Mouse (Mus musculus): Measurements from ENCODE around the gene Zdhhc8. TPM values are rescaled to one million over a fixed set of nuclear protein-coding genes. Genes with fewer than 3 reads are reported as not detected.

Gene Zdhhc8
- polyA plus RNA-seq, 1 experiment from 2014 or later, result 16.3 TPM

DNA sequence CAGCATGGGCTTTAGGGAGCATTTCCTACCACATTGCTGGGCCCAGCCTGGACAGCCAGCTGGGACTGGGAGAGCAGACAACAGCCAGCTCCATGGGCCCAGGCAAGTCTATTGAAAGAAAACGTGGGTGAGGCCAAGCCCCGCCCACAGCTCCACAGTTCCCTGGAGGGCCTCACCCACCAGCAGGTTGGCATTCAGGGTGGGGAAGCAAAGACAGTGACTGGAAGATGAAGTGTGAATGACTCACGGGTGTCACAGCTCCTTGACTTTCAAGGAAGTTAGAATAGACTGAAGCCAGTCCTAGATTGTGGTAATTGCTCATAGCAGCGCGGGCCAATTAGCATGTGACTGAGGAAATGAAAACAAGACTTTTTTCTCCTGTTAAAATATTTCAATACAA is 39.9 kb downstream of the Zdhhc8 start:
- no peak; the same call in 1 of the 2 replicates for ATAC-seq (replicated peaks; ENCODE audit: extremely low read depth, insufficient read depth, low FRiP score)
- Histone ChIP-seq H3K9ac (ENCODE audit: low read length) (no peak overlapping the region; the same call in 1 of the 2 replicates), H3K27me3 (ENCODE audit: control insufficient read depth, insufficient read depth, low read length) (no peaks in the 10 kb centered on the region; the same call in 1 of the 2 replicates), H3K36me3 (ENCODE audit: control insufficient read depth, insufficient read depth) (no peaks in the 10 kb centered on the region), H3K27ac (ENCODE audit: low read length) (no peak overlapping the region), H3K4me3 (ENCODE audit: low read length) (no peak overlapping the region), H3K9me3 (replicated peaks; ENCODE audit: control insufficient read depth, low read length) (no peaks in the 10 kb centered on the region), H3K4me1 (ENCODE audit: control insufficient read depth, insufficient read depth, low read length) (no peaks in the 10 kb centered on the region; the same call in 1 of the 2 replicates), H3K4me2 (ENCODE audit: low read depth, low read length) (no peak overlapping the region)
- 54% methylated on average over 5 of the region's 5 CpGs for WGBS

DNA sequence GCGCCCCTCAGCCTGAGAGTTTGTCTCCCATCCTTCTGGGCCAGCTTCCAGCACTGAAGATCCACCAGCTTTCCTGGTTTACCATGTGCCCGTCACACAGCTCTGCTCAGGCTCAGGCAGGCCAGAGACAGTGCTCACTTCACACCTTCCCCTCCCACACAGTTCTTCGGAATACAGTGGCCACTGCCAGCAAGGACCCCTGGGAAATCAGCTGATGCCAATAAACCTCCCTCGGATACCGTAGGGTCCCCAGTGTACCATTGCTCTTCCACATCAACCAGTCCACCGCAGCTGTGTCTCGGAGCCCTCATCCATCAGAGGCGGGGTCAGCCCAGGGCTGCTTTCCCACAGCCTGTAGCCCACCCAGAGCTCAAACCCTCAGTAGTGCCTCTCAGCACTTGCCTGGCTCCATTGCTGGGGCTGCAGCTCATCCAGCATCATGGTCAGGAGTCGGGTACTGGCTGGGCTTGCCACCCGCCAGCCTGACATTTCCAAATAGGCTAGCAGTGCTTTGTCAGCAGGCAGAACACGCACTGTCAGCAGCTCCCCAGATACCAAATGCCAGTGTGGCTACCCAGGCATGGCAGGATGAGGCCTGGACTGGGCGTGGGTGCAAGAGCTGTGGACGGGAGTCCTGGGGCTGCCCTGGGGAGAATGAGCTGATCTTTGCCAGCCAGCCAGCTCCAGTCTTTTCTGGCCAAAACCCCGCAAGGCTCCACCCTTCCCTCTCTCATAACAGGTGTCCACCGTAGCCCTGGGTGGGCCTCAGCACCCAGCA is 40.5 kb downstream of the Zdhhc8 start:
- Histone ChIP-seq H3K4me3 (ENCODE audit: low read length) (no peak overlapping the region), H3K36me3 (ENCODE audit: control insufficient read depth, insufficient read depth) (no peaks in the 10 kb centered on the region), H3K27me3 (ENCODE audit: control insufficient read depth, insufficient read depth, low read length) (no peaks in the 10 kb centered on the region; the same call in 1 of the 2 replicates), H3K9ac (ENCODE audit: low read length) (no peak overlapping the region), H3K4me2 (ENCODE audit: low read depth, low read length) (no peak overlapping the region), H3K9me3 (replicated peaks; ENCODE audit: control insufficient read depth, low read length) (no peaks in the 10 kb centered on the region), H3K4me1 (ENCODE audit: control insufficient read depth, insufficient read depth, low read length) (no peaks in the 10 kb centered on the region; the same call in 1 of the 2 replicates), H3K27ac (ENCODE audit: low read length) (no peak overlapping the region)
- 69% methylated on average over 15 of the region's 15 CpGs for WGBS
- no peak for ATAC-seq (replicated peaks; ENCODE audit: extremely low read depth, insufficient read depth, low FRiP score)

DNA sequence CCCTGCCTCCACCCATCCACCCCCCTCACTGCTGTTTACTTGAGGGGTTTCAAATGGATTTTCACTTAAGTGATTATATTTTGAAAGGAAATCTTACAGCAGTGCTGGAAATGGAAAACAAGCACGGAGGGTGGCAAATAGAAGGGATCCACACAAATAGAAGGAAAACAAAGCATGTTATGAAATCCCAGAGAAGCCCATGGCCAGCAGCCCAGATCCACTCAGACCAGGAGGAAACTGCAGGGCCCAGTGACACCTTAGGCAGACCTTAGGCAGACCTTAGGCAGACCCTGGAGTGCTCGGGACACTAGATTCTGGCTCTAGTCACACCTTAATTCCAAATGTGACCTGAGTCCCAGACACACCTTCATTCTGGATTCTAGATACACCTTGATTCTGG is 43.9 kb downstream of the Zdhhc8 start:
- WGBS, result 79% methylated on average over 2 of the region's 2 CpGs
- H3K27me3 ChIP-seq (ENCODE audit: control insufficient read depth, insufficient read depth, low read length), result no peaks in the 10 kb centered on the region; the same call in 1 of the 2 replicates
- no peak for ATAC-seq (replicated peaks; ENCODE audit: extremely low read depth, insufficient read depth, low FRiP score)

DNA sequence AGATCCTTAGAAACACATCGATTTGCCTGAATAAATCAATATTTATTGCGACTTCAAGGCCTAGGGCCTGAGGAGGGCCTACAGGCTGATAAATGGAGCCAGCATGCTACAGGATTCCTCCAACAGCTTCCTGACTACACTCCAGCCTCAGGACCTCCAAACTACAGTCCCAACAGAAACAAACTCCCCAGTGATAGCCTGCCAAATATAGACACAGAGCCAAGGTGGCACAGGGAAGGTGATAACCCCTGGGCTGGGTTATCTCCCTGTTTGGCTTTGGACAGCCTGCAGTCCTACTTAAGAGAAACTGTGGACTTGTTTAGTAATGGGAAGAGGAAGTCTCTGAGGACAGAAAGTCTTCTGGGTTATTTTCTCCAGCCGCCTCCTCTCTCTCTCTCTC is 47.7 kb downstream of the Zdhhc8 start:
- WGBS, result 40% methylated on average over 3 of the region's 3 CpGs
- H3K27ac ChIP-seq (ENCODE audit: low read length), result peak overlapping the region; percentile 41
- H3K4me3 ChIP-seq (ENCODE audit: low read length), result no peak overlapping the region

More for the DNA sequence above, 43.9 kb downstream of the Zdhhc8 start:
- Histone ChIP-seq H3K4me1 (ENCODE audit: control insufficient read depth, insufficient read depth, low read length) (peaks cover 12% of the 10 kb centered on the region), H3K9me3 (replicated peaks; ENCODE audit: control insufficient read depth, low read length) (peaks cover 7% of the 10 kb centered on the region), H3K36me3 (ENCODE audit: control insufficient read depth, insufficient read depth) (no peaks in the 10 kb centered on the region), H3K4me3 (ENCODE audit: low read length) (no peak overlapping the region), H3K9ac (ENCODE audit: low read length) (no peak overlapping the region), H3K4me2 (ENCODE audit: low read depth, low read length) (no peak overlapping the region), H3K27ac (ENCODE audit: low read length) (no peak overlapping the region)

GRCm38 (mm10) chr16:18186798-18187197 is 48.1 kb downstream of the Zdhhc8 start:
- peaks cover 12% of the 10 kb centered on the region for H3K4me1 ChIP-seq (ENCODE audit: control insufficient read depth, insufficient read depth, low read length)
- no peaks in the 10 kb centered on the region for H3K27me3 ChIP-seq (ENCODE audit: control insufficient read depth, insufficient read depth, low read length)
- H3K4me3 ChIP-seq (ENCODE audit: low read length), result no peak overlapping the region
- H3K36me3 ChIP-seq (ENCODE audit: control insufficient read depth, insufficient read depth), result no peaks in the 10 kb centered on the region
- H3K4me2 ChIP-seq (ENCODE audit: low read depth, low read length), result no peak overlapping the region
- H3K9me3 ChIP-seq (replicated peaks; ENCODE audit: control insufficient read depth, low read length), result peaks cover 7% of the 10 kb centered on the region
- peak overlapping the region; percentile 41 for H3K27ac ChIP-seq (ENCODE audit: low read length)
- no peak for ATAC-seq (replicated peaks; ENCODE audit: extremely low read depth, insufficient read depth, low FRiP score)
- H3K9ac ChIP-seq (ENCODE audit: low read length), result no peak overlapping the region
- WGBS, result 41% methylated on average over 4 of the region's 4 CpGs

More for the DNA sequence above, 47.7 kb downstream of the Zdhhc8 start:
- peaks cover 7% of the 10 kb centered on the region for H3K9me3 ChIP-seq (replicated peaks; ENCODE audit: control insufficient read depth, low read length)
- H3K9ac ChIP-seq (ENCODE audit: low read length), result no peak overlapping the region
- H3K36me3 ChIP-seq (ENCODE audit: control insufficient read depth, insufficient read depth), result no peaks in the 10 kb centered on the region
- H3K4me2 ChIP-seq (ENCODE audit: low read depth, low read length), result no peak overlapping the region
- H3K4me1 ChIP-seq (ENCODE audit: control insufficient read depth, insufficient read depth, low read length), result peaks cover 12% of the 10 kb centered on the region
- ATAC-seq (replicated peaks; ENCODE audit: extremely low read depth, insufficient read depth, low FRiP score), result no peak
- no peaks in the 10 kb centered on the region for H3K27me3 ChIP-seq (ENCODE audit: control insufficient read depth, insufficient read depth, low read length)

- WGBS, result 92% methylated on average over 8 of the region's 8 CpGs
- no peak overlapping the region for H3K9ac ChIP-seq (ENCODE audit: low read length)
- H3K27ac ChIP-seq (ENCODE audit: low read length), result no peak overlapping the region
- no peak overlapping the region for H3K4me3 ChIP-seq (ENCODE audit: low read length)
- no peak for ATAC-seq (replicated peaks; ENCODE audit: extremely low read depth, insufficient read depth, low FRiP score)
- no peak overlapping the region for H3K4me2 ChIP-seq (ENCODE audit: low read depth, low read length)
- H3K4me1 ChIP-seq (ENCODE audit: control insufficient read depth, insufficient read depth, low read length), result peaks cover 15% of the 10 kb centered on the region
- H3K27me3 ChIP-seq (ENCODE audit: control insufficient read depth, insufficient read depth, low read length), result no peaks in the 10 kb centered on the region
- peaks cover 7% of the 10 kb centered on the region for H3K9me3 ChIP-seq (replicated peaks; ENCODE audit: control insufficient read depth, low read length)
- H3K36me3 ChIP-seq (ENCODE audit: control insufficient read depth, insufficient read depth), result no peaks in the 10 kb centered on the region
These were observed 49.1 kb downstream of the Zdhhc8 start for GRCm38 (mm10) chr16:18185715-18186449.

GRCm38 (mm10) chr16:18182766-18183165 is 52.2 kb downstream of the Zdhhc8 start:
- Histone ChIP-seq H3K4me2 (ENCODE audit: low read depth, low read length) (no peak overlapping the region), H3K9me3 (replicated peaks; ENCODE audit: control insufficient read depth, low read length) (no peaks in the 10 kb centered on the region), H3K27me3 (ENCODE audit: control insufficient read depth, insufficient read depth, low read length) (no peaks in the 10 kb centered on the region), H3K27ac (ENCODE audit: low read length) (no peak overlapping the region), H3K4me1 (ENCODE audit: control insufficient read depth, insufficient read depth, low read length) (peaks cover 15% of the 10 kb centered on the region), H3K4me3 (ENCODE audit: low read length) (no peak overlapping the region), H3K9ac (ENCODE audit: low read length) (no peak overlapping the region), H3K36me3 (ENCODE audit: control insufficient read depth, insufficient read depth) (no peaks in the 10 kb centered on the region)
- 77% methylated on average over 8 of the region's 8 CpGs for WGBS
- no peak for ATAC-seq (replicated peaks; ENCODE audit: extremely low read depth, insufficient read depth, low FRiP score)

- H3K27me3 ChIP-seq (ENCODE audit: control insufficient read depth, insufficient read depth, low read length), result 0 out of 2 replicates have a peak, but pooled peaks cover 2% of the 10 kb centered on the region
- H3K27ac ChIP-seq (ENCODE audit: low read length), result no peak overlapping the region
- H3K4me3 ChIP-seq (ENCODE audit: low read length), result no peak overlapping the region
- H3K9ac ChIP-seq (ENCODE audit: low read length), result no peak overlapping the region
- H3K9me3 ChIP-seq (replicated peaks; ENCODE audit: control insufficient read depth, low read length), result no peaks in the 10 kb centered on the region
- no peak for ATAC-seq (replicated peaks; ENCODE audit: extremely low read depth, insufficient read depth, low FRiP score)
- no peak overlapping the region for H3K4me2 ChIP-seq (ENCODE audit: low read depth, low read length)
- H3K36me3 ChIP-seq (ENCODE audit: control insufficient read depth, insufficient read depth), result no peaks in the 10 kb centered on the region
- peaks cover 3% of the 10 kb centered on the region for H3K4me1 ChIP-seq (ENCODE audit: control insufficient read depth, insufficient read depth, low read length)
- WGBS, result 49% methylated on average over 10 of the region's 10 CpGs
These were observed 53.5 kb downstream of the Zdhhc8 start for GRCm38 (mm10) chr16:18181398-18181797.

DNA sequence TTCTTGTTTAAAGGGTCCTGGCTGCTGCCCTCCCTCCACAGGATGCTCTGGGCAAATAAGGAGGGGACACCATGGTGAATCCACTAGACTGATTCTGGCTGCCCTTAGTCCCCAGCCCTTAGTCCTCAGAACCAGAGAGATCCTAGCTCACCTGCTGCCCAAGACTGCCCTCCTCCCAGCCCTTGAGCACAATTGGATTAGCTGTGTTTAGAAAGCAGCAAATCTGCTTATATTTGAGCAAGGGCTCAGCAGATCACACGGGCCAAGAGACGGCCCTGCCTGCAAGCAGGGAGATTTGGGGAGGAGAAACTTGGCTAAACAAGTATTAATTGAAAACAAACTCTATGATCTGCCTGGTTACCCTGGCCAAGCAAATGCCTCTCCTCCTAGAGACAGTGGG is 55.3 kb downstream of the Zdhhc8 start:
- ATAC-seq (replicated peaks; ENCODE audit: extremely low read depth, insufficient read depth, low FRiP score), result no peak
- no peak overlapping the region for H3K4me2 ChIP-seq (ENCODE audit: low read depth, low read length)
- 51% methylated on average over 2 of the region's 2 CpGs for WGBS
- H3K9ac ChIP-seq (ENCODE audit: low read length), result no peak overlapping the region
- H3K27me3 ChIP-seq (ENCODE audit: control insufficient read depth, insufficient read depth, low read length), result peaks cover 6% of the 10 kb centered on the region; the same call in 1 of the 2 replicates
- H3K36me3 ChIP-seq (ENCODE audit: control insufficient read depth, insufficient read depth), result no peaks in the 10 kb centered on the region
- no peak overlapping the region for H3K4me3 ChIP-seq (ENCODE audit: low read length)
- H3K9me3 ChIP-seq (replicated peaks; ENCODE audit: control insufficient read depth, low read length), result no peaks in the 10 kb centered on the region
- H3K4me1 ChIP-seq (ENCODE audit: control insufficient read depth, insufficient read depth, low read length), result peaks cover 3% of the 10 kb centered on the region
- no peak overlapping the region for H3K27ac ChIP-seq (ENCODE audit: low read length)

Data from heart, embryonic 16.5 days (tissue).